In the genomic region with DNA sequence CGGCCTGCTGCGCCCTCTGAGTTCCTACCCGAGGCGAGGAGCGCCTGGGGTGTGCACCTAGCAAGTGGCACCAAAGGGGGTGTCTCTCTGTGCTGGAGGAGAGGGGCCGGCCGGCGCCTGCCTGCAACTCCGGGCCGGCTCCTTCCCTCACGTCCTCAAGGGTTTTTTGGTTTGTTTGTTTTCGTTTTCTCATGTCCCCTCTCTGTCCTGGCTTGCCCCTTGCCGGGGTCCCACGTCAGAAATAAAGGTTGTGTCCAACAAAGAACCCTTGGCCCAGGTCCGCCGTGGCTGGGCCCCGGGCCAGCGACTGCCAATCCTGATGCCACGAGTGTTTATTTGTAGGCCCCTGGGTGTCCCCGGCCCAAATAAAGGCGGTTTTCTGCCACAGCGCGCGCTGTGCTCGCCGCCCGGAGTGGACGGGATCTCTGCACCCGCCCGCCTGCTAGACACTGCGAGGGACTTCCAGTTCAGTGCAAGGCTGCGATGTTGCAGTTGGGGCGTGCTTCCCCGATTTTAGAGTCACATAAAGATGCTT, we compare ENCODE assay signal across 1 mouse cellular context.
TF ChIP-seq lines count a peak whose summit lies in the region.

No protein-coding gene starts in this region.

TF ChIP-seq in myocyte, 11 proteins besides CTCF, POLR2A, EP300 and RAD21 (continued from another document):
- TF ChIP-seq CEBPB (IDR thresholded peaks at IDR 0.05; ENCODE audit: insufficient read depth, poor library complexity, severe bottlenecking), result no peak
- no peak for TF ChIP-seq TCF12 (IDR thresholded peaks at IDR 0.05; ENCODE audit: insufficient read depth, poor library complexity, severe bottlenecking)
- no peak for TF ChIP-seq E2F4 (IDR thresholded peaks at IDR 0.05; ENCODE audit: insufficient read depth)
- TF ChIP-seq USF1 (IDR thresholded peaks at IDR 0.05; ENCODE audit: low read depth), result no peak
- no peak for TF ChIP-seq TCF3 (IDR thresholded peaks at IDR 0.05; ENCODE audit: insufficient read length, low read depth)
